Mouse (Mus musculus) limb, embryonic 11.5 days (tissue): ENCODE data around the gene Gimap8. TPM values are rescaled to one million over a fixed set of nuclear protein-coding genes. Genes with fewer than 3 reads are reported as not detected.

Experiments
- ATAC-seq: fragments of 200-750 bp; cut with Nextera tagmentation; 2 replicates; pipeline ENCODE4 v1.8.0; 2017; ENCODE audit warnings: low read depth; ENCODE audit not compliant: insufficient number of reproducible peaks, low FRiP score, low TSS enrichment
- DNase-seq: peaks from one replicate; pipeline ENCODE4 v3.0.0-alpha.2; 2015; ENCODE audit warnings: low spot score
- H3K27ac ChIP-seq: fragments of 300-500 bp; sonication (generic); replicated peaks from 2 replicates; pipeline ENCODE4 v1.5.1; 2014; ENCODE audit warnings: low read depth, mild to moderate bottlenecking, low read length
- H3K27me3 ChIP-seq: fragments of 300-500 bp; sonication (generic); 2 replicates; pipeline ENCODE4 v1.6.1; 2014; ENCODE audit warnings: mild to moderate bottlenecking, low read length, mixed read lengths; ENCODE audit not compliant: control insufficient read depth, insufficient read depth
- H3K36me3 ChIP-seq: fragments of 300-500 bp; sonication (generic); 2 replicates; pipeline ENCODE4 v1.6.1; 2014; ENCODE audit warnings: mild to moderate bottlenecking, low read length, moderate library complexity, mixed read lengths; ENCODE audit not compliant: control insufficient read depth, insufficient read depth
- H3K4me1 ChIP-seq: fragments of 300-500 bp; sonication (generic); 2 replicates; pipeline ENCODE4 v1.6.1; 2014; ENCODE audit warnings: low read length, mixed read lengths; ENCODE audit not compliant: control insufficient read depth, insufficient read depth
- H3K4me2 ChIP-seq: fragments of 300-500 bp; sonication (generic); 2 replicates; pipeline ENCODE4 v1.6.1; 2014; ENCODE audit warnings: low read depth, mild to moderate bottlenecking, moderate library complexity; ENCODE audit not compliant: severe bottlenecking
- H3K4me3 ChIP-seq: fragments of 300-500 bp; sonication (generic); 2 replicates; pipeline ENCODE4 v1.5.1; 2014; ENCODE audit warnings: low read depth, low read length
- H3K9ac ChIP-seq: fragments of 300-500 bp; sonication (generic); 2 replicates; pipeline ENCODE4 v1.6.1; 2014; ENCODE audit warnings: mild to moderate bottlenecking, low read length
- H3K9me3 ChIP-seq: fragments of 300-500 bp; sonication (generic); 2 replicates; pipeline ENCODE4 v1.6.1; 2016; ENCODE audit warnings: low read length; ENCODE audit not compliant: control insufficient read depth
- WGBS: fragments of 180-500 bp; shearing (Covaris S2); extraction: QIAGEN DNeasy Blood & Tissue Kit; methylation state at CpG from one replicate; pipeline ENCODE4 v1.1.7; 2014; 5-methylcytosine and 5-hydroxymethylcytosine counted together
- polyA plus RNA-seq: library from polyadenylated mRNA; unstranded; fragments of >200 nt; fragmentation: Nextera tagmentation; extraction: Ambion mirVana; gene quantifications from 2 replicates; pipeline ENCODE4 v1.2.1, GENCODE M21; 2014

Gimap8 gene
- polyA plus RNA-seq = 0.24 and 0.48 TPM in 2 replicates

DNA sequence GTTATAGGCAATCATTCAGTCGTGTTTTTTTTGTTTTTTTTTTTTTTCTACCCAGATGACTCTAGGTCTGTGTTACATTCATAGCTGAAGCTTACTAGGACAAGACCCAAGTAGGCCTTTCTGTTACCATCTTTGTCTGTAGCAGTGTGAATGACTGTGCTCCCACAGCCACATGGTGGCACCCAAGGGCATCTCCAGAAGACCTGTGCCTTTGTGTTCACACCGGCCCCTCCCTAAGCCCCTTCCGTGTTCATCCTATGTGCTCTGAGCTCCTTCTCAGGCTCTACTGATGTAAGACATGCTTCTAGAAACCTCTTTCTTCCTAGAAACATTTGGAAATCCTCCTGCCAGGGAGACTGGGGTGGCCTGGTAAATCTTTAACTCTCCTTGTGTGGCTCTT, at the start of gene Gimap8:
Gene Gimap8, plus strand, starts transcription at position 240 of the 400 bp plus-strand sequence.
- no peak within 1 kb of the TSS for H3K4me2 ChIP-seq
- H3K36me3 ChIP-seq = no peaks in the 10 kb centered on the region
- H3K27ac ChIP-seq = no peak within 1 kb of the TSS
- 47% methylated on average over 3 of the region's 3 CpGs for WGBS
- DNase-seq = no peak
- no peaks in the 10 kb centered on the region for H3K9me3 ChIP-seq
- no peak for ATAC-seq
- H3K4me3 ChIP-seq = no peak within 1 kb of the TSS
- no peak within 1 kb of the TSS for H3K9ac ChIP-seq
- no peaks in the 10 kb centered on the region for H3K27me3 ChIP-seq
- no peaks in the 10 kb centered on the region for H3K4me1 ChIP-seq

DNA sequence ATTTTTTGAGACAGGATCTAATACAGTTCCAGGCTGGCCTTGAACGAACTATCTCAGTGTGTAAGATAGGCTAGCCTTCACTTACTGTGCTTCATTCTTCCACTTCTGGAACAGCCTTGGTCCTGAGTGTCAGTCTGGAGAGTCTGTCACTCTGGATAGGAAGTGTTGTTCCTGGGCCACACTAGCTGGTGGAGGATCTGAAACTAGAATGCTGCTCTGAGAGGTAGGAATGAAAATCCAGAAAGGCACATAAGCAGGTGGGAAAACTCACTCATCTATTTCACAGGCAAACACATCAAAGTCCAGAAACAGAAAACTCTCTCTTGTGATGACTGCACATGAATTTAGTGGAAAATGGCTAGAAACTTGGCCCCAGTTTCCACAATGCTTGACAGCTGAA, 46.4 kb upstream of the Gimap8 start:
- Histone ChIP-seq H3K4me3 (no peak overlapping the region), H3K9ac (no peak overlapping the region), H3K9me3 (peaks cover 20% of the 10 kb centered on the region), H3K36me3 (peaks cover 30% of the 10 kb centered on the region), H3K4me1 (peaks cover 7% of the 10 kb centered on the region; the same call in 1 of the 2 replicates), H3K27ac (no peak overlapping the region), H3K27me3 (no peaks in the 10 kb centered on the region), H3K4me2 (no peak overlapping the region)
- WGBS = 88% methylated on average over 1 of the region's 1 CpGs
- DNase-seq (no peak), ATAC-seq (no peak)

- H3K9me3 ChIP-seq = peaks cover 15% of the 10 kb centered on the region
- ATAC-seq (peak; percentile 99), DNase-seq (peak; percentile 96)
- H3K9ac ChIP-seq = peak within 1 kb of the TSS; percentile 84
- peak within 1 kb of the TSS; percentile 83 for H3K27ac ChIP-seq
- peak within 1 kb of the TSS; percentile 72 for H3K4me3 ChIP-seq
- no peaks in the 10 kb centered on the region for H3K27me3 ChIP-seq
- H3K36me3 ChIP-seq = peaks cover 24% of the 10 kb centered on the region
- H3K4me1 ChIP-seq = peaks cover 7% of the 10 kb centered on the region; the same call in 1 of the 2 replicates
- peak within 1 kb of the TSS; percentile 82 for H3K4me2 ChIP-seq
- 5% methylated on average over 42 of the region's 42 CpGs for WGBS
Observed at GRCm38 (mm10) chr6:48601271-48602079, 45.6 kb upstream of the Gimap8 start, which contains the start of gene Zfp775. Gene Zfp775 (plus strand): TSS chr6:48602063.

GRCm38 (mm10) chr6:48602080-48602741, 44.8 kb upstream of the Gimap8 start:
- peaks cover 17% of the 10 kb centered on the region for H3K36me3 ChIP-seq
- peak overlapping the region; percentile 83 for H3K27ac ChIP-seq
- H3K4me1 ChIP-seq = peaks cover 7% of the 10 kb centered on the region; the same call in 1 of the 2 replicates
- peaks cover 8% of the 10 kb centered on the region for H3K9me3 ChIP-seq
- DNase-seq (peak; percentile 52), ATAC-seq (peak; percentile 74)
- peak overlapping the region; percentile 82 for H3K4me2 ChIP-seq
- peak overlapping the region; percentile 72 for H3K4me3 ChIP-seq
- 1% methylated on average over 28 of the region's 28 CpGs for WGBS
- H3K27me3 ChIP-seq = no peaks in the 10 kb centered on the region
- peak overlapping the region; percentile 84 for H3K9ac ChIP-seq

GRCm38 (mm10) chr6:48608124-48608523, 38.9 kb upstream of the Gimap8 start:
- H3K4me3 ChIP-seq = no peak overlapping the region
- DNase-seq = no peak
- WGBS = 58% methylated on average over 2 of the region's 2 CpGs
- H3K27me3 ChIP-seq = no peaks in the 10 kb centered on the region
- no peaks in the 10 kb centered on the region for H3K4me1 ChIP-seq
- no peak for ATAC-seq
- no peak overlapping the region for H3K9ac ChIP-seq
- H3K9me3 ChIP-seq = no peaks in the 10 kb centered on the region
- H3K27ac ChIP-seq = no peak overlapping the region
- H3K4me2 ChIP-seq = no peak overlapping the region
- 0 out of 2 replicates have a peak, but pooled peaks cover 2% of the 10 kb centered on the region for H3K36me3 ChIP-seq

DNA sequence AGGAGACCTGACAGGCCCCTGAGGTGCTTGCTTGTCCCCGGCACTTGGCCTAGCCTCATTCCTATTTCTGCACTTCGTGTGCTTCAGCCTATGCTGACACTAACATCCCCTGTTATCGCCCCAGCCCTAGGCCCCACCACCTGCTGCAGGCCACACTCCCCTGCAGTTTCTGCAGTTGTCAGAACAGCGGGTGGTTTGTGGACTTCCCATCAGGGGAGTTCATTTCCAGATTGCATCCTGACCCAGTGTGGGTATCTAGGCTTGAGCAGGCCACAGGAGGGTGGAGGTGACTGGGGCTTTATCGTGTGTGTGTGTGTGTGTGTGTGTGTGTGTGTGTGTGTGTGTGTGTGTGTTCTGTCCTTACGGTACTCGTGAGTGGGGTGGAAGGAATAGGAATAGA, 37.5 kb upstream of the Gimap8 start:
- Histone ChIP-seq H3K27me3 (no peaks in the 10 kb centered on the region), H3K27ac (no peak overlapping the region), H3K36me3 (0 out of 2 replicates have a peak, but pooled peaks cover 2% of the 10 kb centered on the region), H3K9ac (no peak overlapping the region), H3K9me3 (no peaks in the 10 kb centered on the region), H3K4me1 (no peaks in the 10 kb centered on the region), H3K4me2 (no peak overlapping the region), H3K4me3 (no peak overlapping the region)
- no peak for ATAC-seq
- DNase-seq = no peak
- WGBS = 71% methylated on average over 7 of the region's 7 CpGs

DNA sequence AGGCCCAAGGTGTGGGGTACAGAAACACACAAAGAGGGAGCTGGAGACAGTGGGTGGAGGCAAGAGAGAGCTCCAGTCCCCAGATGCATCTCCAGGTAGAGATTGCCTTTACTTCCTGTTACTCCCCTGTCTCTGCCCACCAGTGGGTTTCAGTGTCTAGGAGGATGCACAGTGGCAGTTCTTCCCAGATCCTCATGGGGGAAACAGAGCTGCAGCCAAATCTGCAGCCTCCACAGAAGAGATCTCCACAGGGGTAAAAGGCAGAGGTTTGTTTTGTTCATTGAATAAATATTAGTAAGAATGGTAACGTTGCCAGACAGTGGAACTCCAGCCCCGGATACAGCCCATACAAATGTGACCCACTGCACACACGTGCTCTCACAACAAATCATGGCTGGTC, 36.4 kb upstream of the Gimap8 start:
- WGBS = 89% methylated on average over 3 of the region's 3 CpGs
- ATAC-seq (no peak), DNase-seq (no peak)
- Histone ChIP-seq H3K36me3 (0 out of 2 replicates have a peak, but pooled peaks cover 2% of the 10 kb centered on the region), H3K9me3 (no peaks in the 10 kb centered on the region), H3K27me3 (no peaks in the 10 kb centered on the region), H3K9ac (no peak overlapping the region), H3K27ac (no peak overlapping the region), H3K4me2 (no peak overlapping the region), H3K4me3 (no peak overlapping the region), H3K4me1 (no peaks in the 10 kb centered on the region)

DNA sequence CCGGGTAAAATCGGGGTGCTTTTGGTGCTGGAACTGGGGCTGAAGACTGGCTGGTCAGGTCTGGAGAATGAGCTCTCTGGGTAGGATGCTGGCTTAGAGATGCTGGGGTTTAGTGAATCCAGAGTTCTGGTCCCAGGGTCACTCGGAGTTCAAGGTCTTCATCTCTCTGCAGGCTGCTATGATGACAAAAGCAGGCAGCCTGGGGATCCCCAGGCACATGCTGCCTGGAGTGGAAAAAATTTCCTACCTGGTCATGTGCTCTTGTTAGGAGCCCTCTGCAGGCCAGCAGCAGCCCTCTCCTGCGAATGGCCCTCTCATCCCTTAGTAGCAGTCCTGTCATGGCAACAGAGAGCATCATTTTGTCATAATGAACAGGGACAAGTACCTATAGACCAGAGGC, 33.6 kb upstream of the Gimap8 start:
- H3K27me3 ChIP-seq = no peaks in the 10 kb centered on the region
- ATAC-seq (no peak), DNase-seq (no peak)
- no peak overlapping the region for H3K9ac ChIP-seq
- H3K36me3 ChIP-seq = 0 out of 2 replicates have a peak, but pooled peaks cover 2% of the 10 kb centered on the region
- no peaks in the 10 kb centered on the region for H3K9me3 ChIP-seq
- 88% methylated on average over 4 of the region's 4 CpGs for WGBS
- no peak overlapping the region for H3K27ac ChIP-seq
- H3K4me2 ChIP-seq = no peak overlapping the region
- no peaks in the 10 kb centered on the region for H3K4me1 ChIP-seq
- H3K4me3 ChIP-seq = no peak overlapping the region
